In the genomic region with DNA sequence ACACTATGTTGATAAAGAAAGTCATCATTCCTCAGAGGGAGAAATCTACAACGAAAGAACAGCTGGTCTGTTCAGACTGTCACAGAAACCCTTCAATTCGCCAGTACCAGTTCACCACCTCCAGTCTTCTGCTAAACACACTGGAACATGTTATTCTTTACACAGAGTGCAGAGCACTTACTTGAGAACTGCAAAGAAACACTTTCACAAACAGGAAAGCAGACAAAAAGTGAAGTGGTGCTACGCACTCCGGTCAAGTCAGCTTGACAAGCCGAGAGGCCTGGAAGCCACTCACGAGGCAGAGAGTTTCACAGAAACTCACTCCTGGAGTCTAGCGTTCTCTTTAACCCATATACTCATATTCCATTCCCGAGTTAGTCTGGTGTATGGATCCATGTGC, we compare ENCODE assay signal across 20 mouse cellular contexts.
A peak's percentile ranks its signal among the peaks of the same experiment; 100 is the strongest.
DNase-seq lines count a peak whose midpoint lies in the region; TF ChIP-seq lines count a peak whose summit lies in the region.
"Had no signal": no experiment of that assay in that cellular context is flagged by ENCODE, and none has a peak within 500 bp of the region (broad histone marks: within the 10 kb centered on the region; RNA-seq: fewer than 3 reads in every experiment).

No protein-coding gene starts in this region.

- intact Hi-C loops in heart, adult 2 months (cut with DNase I): no loop called here

- TF ChIP-seq EP300 in heart, adult 2 months (IDR thresholded peaks at IDR 0.05; ENCODE audit: insufficient read depth, low read depth, low read length): no peak

- H3K9ac ChIP-seq in heart, adult 2 months (ENCODE audit: low read depth, low read length): no peak overlapping the region
- H3K9ac ChIP-seq: embryonic facial prominence, embryonic 12.5 days; embryonic facial prominence, embryonic 15.5 days; forebrain, postnatal 0 days; hindbrain, embryonic 13.5 days had no signal

- no peaks in the 10 kb centered on the region for H3K79me2 ChIP-seq in heart, adult 2 months (replicated peaks; ENCODE audit: control insufficient read depth, insufficient read depth, low read length)

- no peaks in the 10 kb centered on the region for H3K27me3 ChIP-seq in heart, adult 2 months (ENCODE audit: control insufficient read depth, insufficient read depth, low read length)
- H3K27me3 ChIP-seq: embryonic facial prominence, embryonic 12.5 days; embryonic facial prominence, embryonic 15.5 days had no signal

- H3K36me3 ChIP-seq in heart, adult 2 months (ENCODE audit: control insufficient read depth, insufficient read depth, low read length): no peaks in the 10 kb centered on the region
- H3K36me3 ChIP-seq: embryonic facial prominence, embryonic 12.5 days; embryonic facial prominence, embryonic 15.5 days; hindbrain, embryonic 10.5 days; hindbrain, embryonic 13.5 days had no signal

- no peak for TF ChIP-seq POLR2A in heart, adult 2 months (IDR thresholded peaks at IDR 0.05; ENCODE audit: insufficient read depth, low read depth, low read length)

- 74% methylated on average over 8 of the region's 8 CpGs for whole genome bisulfite sequencing in heart, adult 2 months

- peak; percentile 0 for DNase-seq in ZHBTc4 (ENCODE audit: low read depth, low spot score)
- DNase-seq in lung, adult 18-20 months: peak; percentile 20 to 29
- peak; percentile 4 for DNase-seq in lung, postnatal 10 days
- DNase-seq in lung, postnatal 36 days: peak; percentile 50
- DNase-seq in heart, adult 2 months: no peak
- no peak for DNase-seq in heart, postnatal 4 days
- no peak for DNase-seq in spleen, adult 12 weeks (ENCODE audit: low spot score)
- DNase-seq: adrenal gland, adult 8-10 months; adrenal gland, postnatal 25 days; B cell, adult 2 months; cerebellum, adult 2 months; cerebellum, adult 9-11 months; cerebellum, postnatal 25 days; forebrain, postnatal 0 days; gastrocnemius, postnatal 10 days; gastrocnemius, postnatal 36 days had no signal

- H3K4me1 ChIP-seq in heart, adult 2 months (ENCODE audit: control insufficient read depth, insufficient read depth, low read length): no peaks in the 10 kb centered on the region
- H3K4me1 ChIP-seq: embryonic facial prominence, embryonic 12.5 days; embryonic facial prominence, embryonic 15.5 days; hindbrain, embryonic 10.5 days; hindbrain, embryonic 13.5 days had no signal

- H3K27ac ChIP-seq in heart, adult 2 months: no peak overlapping the region
- H3K27ac ChIP-seq: embryonic facial prominence, embryonic 12.5 days; embryonic facial prominence, embryonic 15.5 days; hindbrain, embryonic 10.5 days; hindbrain, embryonic 13.5 days had no signal

- TF ChIP-seq CTCF in heart, adult 2 months (IDR thresholded peaks at IDR 0.05): no peak

- no peak overlapping the region for H3K4me3 ChIP-seq in heart, adult 2 months
- H3K4me3 ChIP-seq: embryonic facial prominence, embryonic 12.5 days; embryonic facial prominence, embryonic 15.5 days; hindbrain, embryonic 10.5 days; hindbrain, embryonic 13.5 days had no signal

Comparison
In these comparisons a context has a peak if more than half of its experiments do, and no peak if none do; other contexts are left out.
1. DNase-seq: peak in ZHBTc4 (single experiment), lung, adult 18-20 months (2 of 2), lung, postnatal 10 days (single experiment) and lung, postnatal 36 days (single experiment); none in heart, adult 2 months (0 of 2), heart, postnatal 4 days (single experiment) and spleen, adult 12 weeks (single experiment).